8 mouse cellular contexts compared by ENCODE assay signal in genomic region chr11:72795455-72796295, GRCm38 (mm10). TPM values are rescaled to one million over a fixed set of nuclear protein-coding genes. Genes with fewer than 3 reads are reported as not detected.
DNase-seq lines count a peak whose midpoint lies in the region; ATAC-seq and TF ChIP-seq lines count a peak whose summit lies in the region.

TSS of gene Cyb5d2 (minus strand) at chr11:72796142.
TSS of gene Zzef1 (plus strand) at chr11:72796226.

- H3K4me2 ChIP-seq in kidney, embryonic 14.5 days (replicated peaks; ENCODE audit: low read depth, low read length): peak within 1 kb of the TSS; percentile 89
- H3K4me2 ChIP-seq in limb, embryonic 15.5 days: peak within 1 kb of the TSS; percentile 76

- no peaks in the 10 kb centered on the region for H3K27me3 ChIP-seq in kidney, embryonic 14.5 days (ENCODE audit: control insufficient read depth, insufficient read depth, low read length)
- no peaks in the 10 kb centered on the region for H3K27me3 ChIP-seq in limb, embryonic 15.5 days

- peak within 1 kb of the TSS; percentile 93 for H3K9ac ChIP-seq in kidney, embryonic 14.5 days (ENCODE audit: low read depth, low read length)
- peak within 1 kb of the TSS; percentile 82 for H3K9ac ChIP-seq in limb, embryonic 15.5 days

- DNase-seq in A20 (ENCODE audit: low read depth, low spot score): peak; percentile 97
- peak; percentile 97 to 98 for DNase-seq in heart, adult 9 months (ENCODE audit: low spot score in 2 of 2)
- DNase-seq in monocyte, adult 2 months (ENCODE audit: low read depth in 1 of 2, low spot score in 2 of 2): peak; percentile 85 to 88
- peak; percentile 96 to 97 for DNase-seq in spleen, postnatal 36 days (ENCODE audit: low spot score in 2 of 2)

- H3K4me3 ChIP-seq in bone marrow macrophage, adult 2 months (ENCODE audit: insufficient read depth, low read length): peak within 1 kb of the TSS; percentile 76
- H3K4me3 ChIP-seq in embryonic fibroblast, embryonic 13.5 days (ENCODE audit: insufficient read depth, low read length): peak within 1 kb of the TSS; percentile 94
- peak within 1 kb of the TSS; percentile 97 for H3K4me3 ChIP-seq in kidney, embryonic 14.5 days (ENCODE audit: low read length)
- H3K4me3 ChIP-seq in limb, embryonic 15.5 days: peak within 1 kb of the TSS; percentile 83

- H3K9me3 ChIP-seq in kidney, embryonic 14.5 days (ENCODE audit: control insufficient read depth, low read length): no peaks in the 10 kb centered on the region
- H3K9me3 ChIP-seq in limb, embryonic 15.5 days: no peaks in the 10 kb centered on the region

- WGBS in kidney, embryonic 14.5 days: under 1% methylated on average over 68 of the region's 69 CpGs
- under 1% methylated on average over 65 of the region's 69 CpGs for WGBS in limb, embryonic 15.5 days

- peak within 1 kb of the TSS; percentile 69 for H3K27ac ChIP-seq in bone marrow macrophage, adult 2 months (ENCODE audit: insufficient read depth, low read depth, low read length)
- H3K27ac ChIP-seq in embryonic fibroblast, embryonic 13.5 days (ENCODE audit: insufficient read depth, low read length): peak within 1 kb of the TSS; percentile 80
- H3K27ac ChIP-seq in kidney, embryonic 14.5 days (ENCODE audit: low read depth, low read length): peak within 1 kb of the TSS; percentile 73
- peak within 1 kb of the TSS; percentile 91 for H3K27ac ChIP-seq in limb, embryonic 15.5 days

- no peak for TF ChIP-seq POLR2A in bone marrow macrophage, adult 2 months (IDR thresholded peaks at IDR 0.05; ENCODE audit: borderline replicate concordance, low read depth, low read length)
- peak; percentile 83 for TF ChIP-seq POLR2A in embryonic fibroblast, embryonic 13.5 days (IDR thresholded peaks at IDR 0.05; ENCODE audit: low read depth, low read length)

- peaks cover 4% of the 10 kb centered on the region for H3K4me1 ChIP-seq in bone marrow macrophage, adult 2 months (ENCODE audit: control insufficient read depth, insufficient read depth, low read length)
- H3K4me1 ChIP-seq in embryonic fibroblast, embryonic 13.5 days (ENCODE audit: control insufficient read depth, insufficient read depth, low read length): peaks cover 6% of the 10 kb centered on the region
- H3K4me1 ChIP-seq in kidney, embryonic 14.5 days (ENCODE audit: control insufficient read depth, insufficient read depth, low read length): no peaks in the 10 kb centered on the region; the same call in 1 of the 2 replicates
- H3K4me1 ChIP-seq in limb, embryonic 15.5 days: peaks cover 12% of the 10 kb centered on the region

- peak; percentile 95 for ATAC-seq in kidney, embryonic 14.5 days (ENCODE audit: low FRiP score, low TSS enrichment)
- ATAC-seq in limb, embryonic 15.5 days (ENCODE audit: insufficient number of reproducible peaks, low FRiP score, low TSS enrichment, low read depth): peak; percentile 92

- TF ChIP-seq CTCF in bone marrow macrophage, adult 2 months (IDR thresholded peaks at IDR 0.05; ENCODE audit: low read depth, low read length): no peak
- no peak for TF ChIP-seq CTCF in embryonic fibroblast, embryonic 13.5 days (IDR thresholded peaks at IDR 0.05; ENCODE audit: borderline replicate concordance, insufficient read depth, low read length)

- no peaks in the 10 kb centered on the region for H3K36me3 ChIP-seq in kidney, embryonic 14.5 days (ENCODE audit: control insufficient read depth, insufficient read depth, low read length)
- H3K36me3 ChIP-seq in limb, embryonic 15.5 days: no peaks in the 10 kb centered on the region

RNA-seq across cellular contexts. Expression of gene Cyb5d2, which starts in this region (rescaled TPM):
- 10.7 and 11.2 TPM in 2 replicates for polyA plus RNA-seq in bone marrow macrophage, adult 2 months (2012; ENCODE audit: insufficient read depth, insufficient read length, missing spikeins)
- 14.0 and 15.4 TPM in 2 replicates for polyA plus RNA-seq in embryonic fibroblast, embryonic 13.5 days (2011; ENCODE audit: insufficient read length, low read depth, missing spikeins)
- polyA plus RNA-seq in kidney, embryonic 14.5 days (2014; fragmentation: Nextera tagmentation; extraction: Ambion mirVana): 4.4 and 5.5 TPM in 2 replicates
- polyA plus RNA-seq in limb, embryonic 15.5 days (2015; fragmentation: Nextera tagmentation; extraction: Ambion mirVana): 7.6 and 8.2 TPM in 2 replicates

RNA-seq across cellular contexts. Expression of gene Zzef1, which starts in this region (rescaled TPM):
- 25.8 TPM in 2 replicates for polyA plus RNA-seq in bone marrow macrophage, adult 2 months (2012; ENCODE audit: insufficient read depth, insufficient read length, missing spikeins)
- polyA plus RNA-seq in embryonic fibroblast, embryonic 13.5 days (2011; ENCODE audit: insufficient read length, low read depth, missing spikeins): 30.3 and 47.0 TPM in 2 replicates
- 9.7 and 10.5 TPM in 2 replicates for polyA plus RNA-seq in kidney, embryonic 14.5 days (2014; fragmentation: Nextera tagmentation; extraction: Ambion mirVana)
- polyA plus RNA-seq in limb, embryonic 15.5 days (2015; fragmentation: Nextera tagmentation; extraction: Ambion mirVana): 8.6 and 9.2 TPM in 2 replicates

Comparison
In these comparisons a context has a peak if more than half of its experiments do, and no peak if none do; other contexts are left out.
1. Peak in every context shown above with its lines: DNase-seq, ATAC-seq, H3K4me3 ChIP-seq and H3K27ac ChIP-seq.